Comparison of ENCODE assay signal across 17 mouse cellular contexts in genomic region chr14:26773536-26773935, GRCm38 (mm10).
"Had no signal": no experiment of that assay in that cellular context is flagged by ENCODE, and none has a peak within 500 bp of the region (broad histone marks: within the 10 kb centered on the region; RNA-seq: fewer than 3 reads in every experiment).

No protein-coding gene starts in this region.

- H3K27ac ChIP-seq: neural tube, embryonic 12.5 days; neural tube, embryonic 13.5 days; neural tube, embryonic 15.5 days; stomach, embryonic 15.5 days; stomach, postnatal 0 days had no signal

- H3K36me3 ChIP-seq: neural tube, embryonic 12.5 days; neural tube, embryonic 13.5 days; neural tube, embryonic 15.5 days; stomach, embryonic 15.5 days had no signal

- H3K4me1 ChIP-seq: neural tube, embryonic 12.5 days; neural tube, embryonic 13.5 days; neural tube, embryonic 15.5 days; stomach, embryonic 15.5 days had no signal

- H3K4me2 ChIP-seq: neural tube, embryonic 12.5 days; neural tube, embryonic 13.5 days; neural tube, embryonic 15.5 days; stomach, embryonic 15.5 days had no signal

- H3K9me3 ChIP-seq: neural tube, embryonic 12.5 days; neural tube, embryonic 13.5 days; neural tube, embryonic 15.5 days; stomach, embryonic 15.5 days had no signal

- H3K4me3 ChIP-seq: neural tube, embryonic 12.5 days; neural tube, embryonic 13.5 days; neural tube, embryonic 15.5 days; stomach, embryonic 15.5 days had no signal

- DNase-seq: retina, postnatal 1 day; right cerebral cortex, adult 18-20 months; right cerebral cortex, postnatal 14 days; right cerebral cortex, postnatal 25 days; right cerebral cortex, postnatal 4 days; spleen, adult 18-20 months; thymus, adult 18-20 months; thymus, adult 2 months; thymus, postnatal 14 days; thymus, postnatal 25 days; thymus, postnatal 36 days; thymus, postnatal 4 days had no signal

- H3K9ac ChIP-seq: neural tube, embryonic 12.5 days; neural tube, embryonic 13.5 days; neural tube, embryonic 15.5 days; stomach, embryonic 15.5 days had no signal

- H3K27me3 ChIP-seq: neural tube, embryonic 12.5 days; neural tube, embryonic 13.5 days; neural tube, embryonic 15.5 days; stomach, embryonic 15.5 days had no signal
